In the genomic region with DNA sequence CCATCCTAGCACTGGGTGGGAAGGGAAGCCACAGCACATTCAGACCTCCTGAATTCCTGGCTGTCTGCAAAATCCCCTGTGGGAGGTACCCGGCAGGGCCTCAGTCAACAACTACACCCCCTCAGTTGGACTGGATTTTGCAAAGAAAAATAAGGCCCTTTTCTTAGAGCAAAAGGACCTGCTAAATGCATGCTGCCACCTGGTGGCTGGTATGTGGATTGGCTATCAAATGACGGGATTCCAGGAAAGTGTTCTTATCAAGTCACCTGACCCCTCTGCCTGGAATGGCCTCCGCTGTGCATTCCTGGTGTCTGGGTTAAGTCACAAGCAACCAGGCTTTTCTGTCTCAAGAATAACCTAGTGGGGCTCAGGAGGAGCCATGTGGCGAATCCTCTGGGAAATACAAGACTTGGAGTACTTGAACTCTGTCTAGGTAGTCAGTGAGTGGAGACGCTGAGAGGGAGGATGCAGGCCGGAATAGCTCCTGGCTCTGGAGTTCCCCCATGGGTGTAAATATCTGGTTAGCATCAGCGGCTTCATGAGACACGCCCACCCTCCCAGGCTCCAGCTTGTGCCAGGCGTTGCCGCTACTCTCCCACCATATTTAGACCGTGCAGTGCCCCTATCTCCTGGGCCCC, we compare ENCODE assay signal across 7 mouse cellular contexts. TPM values are rescaled to one million over a fixed set of nuclear protein-coding genes. Genes with fewer than 3 reads are reported as not detected.
DNase-seq lines count a peak whose midpoint lies in the region; ATAC-seq lines count a peak whose summit lies in the region.

No protein-coding gene starts in this region.

- H3K9me3 ChIP-seq in intestine, embryonic 14.5 days (ENCODE audit: control insufficient read depth, low read length) = no peaks in the 10 kb centered on the region

- DNase-seq in adrenal gland, adult 18-20 months (ENCODE audit: low spot score in 2 of 2) = peak; percentile 66 to 71
- DNase-seq in gastrocnemius, postnatal 10 days = peak; percentile 65
- DNase-seq in intestine, embryonic 14.5 days (ENCODE audit: low spot score) = peak; percentile 90
- DNase-seq in left cerebral cortex, postnatal 10 days (ENCODE audit: extremely low spot score in 1 of 2, low spot score in 2 of 2) = peak; percentile 71 to 75
- DNase-seq in mesoderm, embryonic 11.5 days (ENCODE audit: low read depth, low spot score) = peak; percentile 95
- DNase-seq in spleen, adult 12 weeks (ENCODE audit: low spot score) = peak; percentile 23

- no peak overlapping the region for H3K9ac ChIP-seq in intestine, embryonic 14.5 days (ENCODE audit: low read length)

- H3K4me2 ChIP-seq in intestine, embryonic 14.5 days (ENCODE audit: low read length) = no peak overlapping the region

- 17% methylated on average over 11 of the region's 11 CpGs for WGBS in intestine, embryonic 14.5 days

- intact Hi-C loops in left cerebral cortex, postnatal 10 days (cut with DNase I) = loop anchor here (2.0 kb wide), 1 partner anchor 121 kb away; no protein-coding TSS in a partner anchor

- H3K27me3 ChIP-seq in intestine, embryonic 14.5 days (replicated peaks; ENCODE audit: control insufficient read depth, insufficient read depth, low read length) = no peaks in the 10 kb centered on the region

- H3K4me1 ChIP-seq in intestine, embryonic 14.5 days (replicated peaks; ENCODE audit: control insufficient read depth, insufficient read depth, low read length) = peaks cover 16% of the 10 kb centered on the region

- H3K27ac ChIP-seq in intestine, embryonic 14.5 days (ENCODE audit: low read depth) = peak overlapping the region; percentile 33; the same call in 1 of the 2 replicates

- ATAC-seq in common myeloid progenitor, adult 5-6 weeks (replicated peaks; ENCODE audit: low read depth, poor library complexity, severe bottlenecking) = peak; percentile 62
- ATAC-seq in intestine, embryonic 14.5 days (replicated peaks; ENCODE audit: low FRiP score, low TSS enrichment, low read depth) = peak; percentile 41

- peaks cover 74% of the 10 kb centered on the region for H3K36me3 ChIP-seq in intestine, embryonic 14.5 days (ENCODE audit: control insufficient read depth, insufficient read depth, low read length)

- H3K4me3 ChIP-seq in intestine, embryonic 14.5 days (ENCODE audit: low read depth, low read length) = no peak overlapping the region

RNA-seq across cellular contexts. Expression of gene Tmem98, which starts 8.2 kb away (rescaled TPM):
- total RNA-seq in adrenal gland, adult 18-20 months (2021) = 10 to 100 TPM; 23.5 to 71.9 TPM
- 6.5 and 7.7 TPM in 2 replicates for total RNA-seq in common myeloid progenitor, adult 5-6 weeks (2017)
- total RNA-seq in gastrocnemius, postnatal 10 days (2021) = 1 to 10 TPM; 8.6 to 9.1 TPM
- polyA plus RNA-seq in intestine, embryonic 14.5 days (2014; fragmentation: Nextera tagmentation; extraction: Ambion mirVana) = 180 TPM in 2 replicates
- total RNA-seq in left cerebral cortex, postnatal 10 days (2021) = 1 to 10 TPM; 4.6 to 5.6 TPM

RNA-seq across cellular contexts. Expression of gene Myo1d, which starts 38.4 kb away (rescaled TPM):
- 10 to 100 TPM; 41.4 to 97.0 TPM for total RNA-seq in adrenal gland, adult 18-20 months (2021)
- total RNA-seq in common myeloid progenitor, adult 5-6 weeks (2017) = 6.6 and 7.0 TPM in 2 replicates
- total RNA-seq in gastrocnemius, postnatal 10 days (2021) = 10 to 100 TPM in 1 of 2 experiments, 1 to 10 TPM in 1; 6.6 to 12.5 TPM
- polyA plus RNA-seq in intestine, embryonic 14.5 days (2014; fragmentation: Nextera tagmentation; extraction: Ambion mirVana) = 45.4 and 50.1 TPM in 2 replicates
- 1 to 10 TPM; 3.1 TPM for total RNA-seq in left cerebral cortex, postnatal 10 days (2021)

RNA-seq across cellular contexts. Expression of gene Spaca3, which starts 40.0 kb away (rescaled TPM):
- not detected for total RNA-seq in adrenal gland, adult 18-20 months (2021)
- total RNA-seq in common myeloid progenitor, adult 5-6 weeks (2017) = not detected in 2 replicates
- total RNA-seq in gastrocnemius, postnatal 10 days (2021) = not detected
- polyA plus RNA-seq in intestine, embryonic 14.5 days (2014; fragmentation: Nextera tagmentation; extraction: Ambion mirVana) = not detected in 2 replicates
- not detected for total RNA-seq in left cerebral cortex, postnatal 10 days (2021)

Comparison
In these comparisons a context has a peak if more than half of its experiments do, and no peak if none do; other contexts are left out.
1. DNase-seq: peak in every context shown above with its lines; median percentile 95 in mesoderm, embryonic 11.5 days; 90 in intestine, embryonic 14.5 days; 73 in left cerebral cortex, postnatal 10 days; 68 in adrenal gland, adult 18-20 months; 65 in gastrocnemius, postnatal 10 days; 23 in spleen, adult 12 weeks.